25 mouse cellular contexts compared by ENCODE assay signal in genomic region chr5:30701866-30702265, GRCm38 (mm10).
"Had no signal": no experiment of that assay in that cellular context is flagged by ENCODE, and none has a peak within 500 bp of the region (broad histone marks: within the 10 kb centered on the region; RNA-seq: fewer than 3 reads in every experiment).

No protein-coding gene starts in this region.

- DNase-seq: kidney, adult 8-10 months; kidney, postnatal 10 days; kidney, postnatal 36 days; layer of hippocampus, postnatal 36 days; left cerebral cortex, postnatal 4 days; liver, postnatal 0 days; lung, postnatal 10 days; lung, postnatal 36 days; right cerebral cortex, adult 18-20 months; right cerebral cortex, postnatal 14 days; right cerebral cortex, postnatal 4 days; spleen, adult 18-20 months; thymus, postnatal 25 days had no signal

- H3K27me3 ChIP-seq: neural tube, embryonic 12.5 days; neural tube, embryonic 15.5 days; stomach, embryonic 15.5 days had no signal

- H3K27ac ChIP-seq: kidney, embryonic 15.5 days; left cerebral cortex, adult 2 months; limb, embryonic 12.5 days; limb, embryonic 15.5 days; liver, embryonic 14.5 days; midbrain, embryonic 12.5 days; neural tube, embryonic 12.5 days; neural tube, embryonic 15.5 days; stomach, embryonic 15.5 days had no signal

- H3K4me2 ChIP-seq: kidney, embryonic 15.5 days; limb, embryonic 12.5 days; limb, embryonic 15.5 days; liver, embryonic 11.5 days; lung, embryonic 14.5 days; midbrain, embryonic 12.5 days; neural tube, embryonic 12.5 days; neural tube, embryonic 15.5 days; stomach, embryonic 15.5 days had no signal

- H3K4me1 ChIP-seq: limb, embryonic 12.5 days; limb, embryonic 15.5 days; neural tube, embryonic 12.5 days; neural tube, embryonic 15.5 days; stomach, embryonic 15.5 days had no signal

- H3K36me3 ChIP-seq: kidney, embryonic 15.5 days; limb, embryonic 12.5 days; limb, embryonic 15.5 days; midbrain, embryonic 12.5 days; neural tube, embryonic 12.5 days; neural tube, embryonic 15.5 days; stomach, embryonic 15.5 days had no signal

- H3K4me3 ChIP-seq: kidney, embryonic 15.5 days; left cerebral cortex, adult 2 months; limb, embryonic 12.5 days; limb, embryonic 15.5 days; megakaryocyte, embryonic 14.5 days; midbrain, embryonic 12.5 days; neural tube, embryonic 12.5 days; neural tube, embryonic 15.5 days; stomach, embryonic 15.5 days had no signal

- ATAC-seq: liver, postnatal 0 days had no signal

- H3K9me3 ChIP-seq: kidney, embryonic 15.5 days; limb, embryonic 12.5 days; limb, embryonic 15.5 days; midbrain, embryonic 12.5 days; neural tube, embryonic 12.5 days; neural tube, embryonic 15.5 days; stomach, embryonic 15.5 days had no signal

- H3K9ac ChIP-seq: kidney, embryonic 15.5 days; limb, embryonic 12.5 days; limb, embryonic 15.5 days; liver, embryonic 14.5 days; liver, postnatal 0 days; lung, embryonic 14.5 days; midbrain, embryonic 12.5 days; neural tube, embryonic 12.5 days; neural tube, embryonic 15.5 days; stomach, embryonic 15.5 days had no signal
